In genomic region chr15:37046131-37046530, GRCm38 (mm10) we compare ENCODE assay signal across 24 mouse cellular contexts. TPM values are rescaled to one million over a fixed set of nuclear protein-coding genes. Genes with fewer than 3 reads are reported as not detected.
A peak's percentile ranks its signal among the peaks of the same experiment; 100 is the strongest.
DNase-seq lines count a peak whose midpoint lies in the region; ATAC-seq lines count a peak whose summit lies in the region.
"Had no signal": no experiment of that assay in that cellular context is flagged by ENCODE, and none has a peak within 500 bp of the region (broad histone marks: within the 10 kb centered on the region; RNA-seq: fewer than 3 reads in every experiment).

No protein-coding gene starts in this region.

- no peaks in the 10 kb centered on the region for H3K27me3 ChIP-seq in kidney, embryonic 15.5 days
- no peaks in the 10 kb centered on the region for H3K27me3 ChIP-seq in embryonic facial prominence, embryonic 10.5 days (replicated peaks; ENCODE audit: low read depth, poor library complexity, severe bottlenecking)
- H3K27me3 ChIP-seq: embryonic facial prominence, embryonic 12.5 days; heart, embryonic 13.5 days; hindbrain, embryonic 15.5 days; liver, embryonic 15.5 days; lung, embryonic 15.5 days; midbrain, embryonic 15.5 days had no signal

- DNase-seq in kidney, adult 18-20 months = peak; percentile 36
- DNase-seq in lung, postnatal 36 days = peak; percentile 26
- DNase-seq in lung, postnatal 14 days = no peak
- DNase-seq in kidney, postnatal 14 days = peak; percentile 30
- DNase-seq in embryonic facial prominence, embryonic 10.5 days (ENCODE audit: low spot score) = no peak
- DNase-seq: adrenal gland, postnatal 14 days; cerebellum, adult 11 months; cerebellum, adult 9-10 months; heart, postnatal 14 days; liver; spleen, adult 18-20 months had no signal

- 0 out of 2 replicates have a peak, but pooled peaks cover 2% of the 10 kb centered on the region for H3K4me1 ChIP-seq in kidney, embryonic 15.5 days
- peaks cover 11% of the 10 kb centered on the region for H3K4me1 ChIP-seq in embryonic facial prominence, embryonic 10.5 days
- H3K4me1 ChIP-seq: liver, embryonic 15.5 days; lung, embryonic 15.5 days; midbrain, embryonic 10.5 days had no signal

- H3K9ac ChIP-seq in kidney, embryonic 15.5 days = no peak overlapping the region
- H3K9ac ChIP-seq: embryonic facial prominence, embryonic 12.5 days; heart, embryonic 13.5 days; hindbrain, embryonic 15.5 days; liver, embryonic 15.5 days; lung, embryonic 15.5 days; midbrain, embryonic 15.5 days had no signal

- H3K27ac ChIP-seq in kidney, embryonic 15.5 days = no peak overlapping the region
- H3K27ac ChIP-seq in embryonic facial prominence, embryonic 10.5 days (replicated peaks) = no peak overlapping the region
- H3K27ac ChIP-seq: embryonic facial prominence, embryonic 12.5 days; heart, embryonic 13.5 days; kidney, postnatal 0 days; liver, embryonic 15.5 days; lung, embryonic 15.5 days; midbrain, embryonic 10.5 days; midbrain, embryonic 15.5 days had no signal

- no peak overlapping the region for H3K4me3 ChIP-seq in kidney, embryonic 15.5 days (replicated peaks)
- no peak overlapping the region for H3K4me3 ChIP-seq in embryonic facial prominence, embryonic 10.5 days
- H3K4me3 ChIP-seq: embryonic facial prominence, embryonic 12.5 days; forebrain, embryonic 10.5 days; heart, embryonic 13.5 days; hindbrain, embryonic 10.5 days; hindbrain, embryonic 15.5 days; liver, embryonic 15.5 days; lung, embryonic 15.5 days; midbrain, embryonic 10.5 days; midbrain, embryonic 15.5 days had no signal

- no peak overlapping the region for H3K4me2 ChIP-seq in kidney, embryonic 15.5 days
- H3K4me2 ChIP-seq: embryonic facial prominence, embryonic 12.5 days; heart, embryonic 13.5 days; hindbrain, embryonic 15.5 days; liver, embryonic 15.5 days; lung, embryonic 15.5 days; midbrain, embryonic 15.5 days had no signal

- WGBS in kidney, embryonic 15.5 days = 67% methylated on average over 7 of the region's 7 CpGs
- WGBS in embryonic facial prominence, embryonic 10.5 days = 73% methylated on average over 7 of the region's 7 CpGs

- no peak for ATAC-seq in kidney, embryonic 15.5 days (replicated peaks; ENCODE audit: low FRiP score)
- ATAC-seq in erythroid progenitor cell, adult 5-6 weeks (replicated peaks; ENCODE audit: low FRiP score, poor library complexity, severe bottlenecking) = no peak
- ATAC-seq: inflammation-experienced regulatory T-cells, adult 6 months; midbrain, embryonic 15.5 days had no signal

- H3K9me3 ChIP-seq in kidney, embryonic 15.5 days (replicated peaks) = no peaks in the 10 kb centered on the region
- no peaks in the 10 kb centered on the region for H3K9me3 ChIP-seq in embryonic facial prominence, embryonic 10.5 days
- H3K9me3 ChIP-seq: embryonic facial prominence, embryonic 12.5 days; forebrain, embryonic 10.5 days; heart, embryonic 13.5 days; hindbrain, embryonic 10.5 days; hindbrain, embryonic 15.5 days; liver, embryonic 15.5 days; lung, embryonic 15.5 days; midbrain, embryonic 10.5 days; midbrain, embryonic 15.5 days had no signal

- no peaks in the 10 kb centered on the region for H3K36me3 ChIP-seq in kidney, embryonic 15.5 days
- H3K36me3 ChIP-seq in embryonic facial prominence, embryonic 10.5 days (replicated peaks) = no peaks in the 10 kb centered on the region
- H3K36me3 ChIP-seq: embryonic facial prominence, embryonic 12.5 days; forebrain, embryonic 10.5 days; heart, embryonic 13.5 days; hindbrain, embryonic 10.5 days; hindbrain, embryonic 15.5 days; liver, embryonic 15.5 days; lung, embryonic 15.5 days; midbrain, embryonic 10.5 days; midbrain, embryonic 15.5 days had no signal

RNA-seq across cellular contexts. Expression of gene Zfp706, which starts 38.6 kb away (rescaled TPM):
- polyA plus RNA-seq in kidney, embryonic 15.5 days (2015; fragmentation: Nextera tagmentation; extraction: Ambion mirVana) = 428 and 495 TPM in 2 replicates
- polyA plus RNA-seq in embryonic facial prominence, embryonic 10.5 days (2016; fragmentation: Nextera tagmentation; extraction: Ambion mirVana) = 494 and 511 TPM in 2 replicates
- total RNA-seq in erythroid progenitor cell, adult 5-6 weeks (2015; ENCODE audit: low replicate concordance) = 44.9 and 71.7 TPM in 2 replicates
- total RNA-seq in erythroid progenitor cell, adult 5-6 weeks (2017; ENCODE audit: low replicate concordance) = 7.3 and 18.0 TPM in 2 replicates

Comparison
In these comparisons a context has a peak if more than half of its experiments do, and no peak if none do; other contexts are left out.
1. DNase-seq: peak in kidney, adult 18-20 months (single experiment), lung, postnatal 36 days (single experiment) and kidney, postnatal 14 days (single experiment); none in lung, postnatal 14 days (single experiment) and embryonic facial prominence, embryonic 10.5 days (single experiment).